Mouse (Mus musculus) adrenal gland, adult (tissue): ENCODE data around the gene Mrpl41.
A peak's percentile ranks its signal among the peaks of the same experiment; 100 is the strongest.

Source experiments
- DNase-seq, 2 experiments: peaks; one replicate each; pipeline ENCODE4 v3.0.0; 2022 to 2023; ENCODE audit warnings: low spot score in 1 of 2; ENCODE audit not compliant: inconsistent age in 2 of 2

Gene Mrpl41

DNA sequence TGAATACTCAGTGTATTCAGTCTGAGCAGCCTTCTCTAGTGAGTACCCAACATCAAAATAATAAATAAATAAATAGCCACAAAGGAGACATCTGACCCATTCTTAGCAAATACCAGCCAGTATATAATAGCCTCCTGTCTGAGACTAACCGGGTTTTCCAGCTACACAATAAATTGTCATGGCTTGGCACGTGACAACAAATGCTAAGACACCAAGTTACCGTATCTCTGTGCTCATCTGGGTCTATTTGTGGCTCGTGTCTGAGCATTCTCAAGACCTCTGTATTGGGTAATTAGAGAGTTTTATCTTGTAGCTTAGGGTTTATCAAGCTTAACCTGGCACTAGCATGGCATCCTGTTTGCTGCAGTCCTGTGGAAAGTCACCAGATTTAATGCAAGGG, 32.8 kb downstream of the Mrpl41 start:
- DNase-seq: no peak

DNA sequence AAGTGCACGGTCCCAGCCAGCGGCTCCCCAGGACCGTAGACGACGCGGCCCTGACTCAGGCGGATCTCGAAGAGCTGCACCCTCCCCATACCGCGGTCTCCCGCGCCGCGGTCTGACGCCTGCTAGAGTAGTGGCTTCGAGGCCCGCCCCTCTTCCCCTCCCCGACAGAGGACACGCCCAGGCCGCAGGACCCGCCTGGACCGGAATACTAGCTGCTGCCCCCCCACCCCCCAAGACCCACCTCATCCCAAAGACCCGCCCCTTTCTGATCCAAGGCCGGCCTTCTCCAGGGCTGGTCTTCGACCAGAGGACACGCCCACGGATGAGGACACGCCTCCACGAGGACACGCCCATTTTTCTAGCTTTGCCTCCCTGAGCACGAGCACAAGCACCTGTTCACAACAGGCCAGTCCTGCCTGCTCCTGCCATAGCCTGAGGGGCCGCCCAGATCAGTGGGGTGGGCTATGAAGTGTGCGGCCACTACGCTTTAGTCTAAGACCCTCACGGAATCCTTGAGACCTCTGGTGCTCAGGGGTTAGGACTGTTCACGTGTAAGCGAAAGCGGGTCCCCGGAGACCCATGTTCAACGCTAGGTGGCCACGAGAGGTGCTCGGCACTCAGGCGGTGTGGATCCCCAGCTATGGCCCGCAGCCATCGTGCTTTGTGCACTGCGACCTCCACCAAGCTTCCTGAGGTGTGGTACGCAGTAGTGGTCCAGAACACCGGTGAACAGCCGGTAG, 39.7 kb downstream of the Mrpl41 start, which contains the start of gene Arrdc1:
Gene Arrdc1 (minus strand): TSS at position 196 of the 740 bp plus-strand sequence.
- peak; percentile 96 to 98 for DNase-seq

DNA sequence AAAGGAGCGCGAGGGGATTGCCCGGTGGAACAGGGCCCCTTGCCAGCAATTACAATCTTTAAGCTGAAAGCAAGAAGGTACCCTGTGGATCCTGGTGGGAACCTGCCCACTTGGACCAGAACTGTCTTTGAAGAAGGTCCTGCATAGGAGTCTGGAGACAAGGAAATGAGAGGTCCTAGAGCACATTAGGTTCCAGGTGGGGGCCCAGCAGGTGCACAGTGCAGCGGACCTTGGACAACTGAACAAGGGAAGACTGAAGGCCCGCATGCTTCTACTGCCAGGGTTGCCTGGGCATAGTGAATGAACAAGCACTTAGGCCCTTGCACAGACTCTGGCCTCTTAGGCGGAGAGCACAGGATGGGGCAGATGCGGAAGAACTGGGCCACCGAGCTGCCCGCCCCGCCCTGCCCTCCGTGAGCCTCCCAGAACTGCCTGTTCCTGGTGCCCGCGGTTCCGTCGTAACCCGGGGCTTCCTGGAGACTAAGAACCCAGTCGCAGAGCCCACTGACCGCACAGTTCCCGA, 40.4 kb downstream of the Mrpl41 start:
- DNase-seq: no peak

DNA sequence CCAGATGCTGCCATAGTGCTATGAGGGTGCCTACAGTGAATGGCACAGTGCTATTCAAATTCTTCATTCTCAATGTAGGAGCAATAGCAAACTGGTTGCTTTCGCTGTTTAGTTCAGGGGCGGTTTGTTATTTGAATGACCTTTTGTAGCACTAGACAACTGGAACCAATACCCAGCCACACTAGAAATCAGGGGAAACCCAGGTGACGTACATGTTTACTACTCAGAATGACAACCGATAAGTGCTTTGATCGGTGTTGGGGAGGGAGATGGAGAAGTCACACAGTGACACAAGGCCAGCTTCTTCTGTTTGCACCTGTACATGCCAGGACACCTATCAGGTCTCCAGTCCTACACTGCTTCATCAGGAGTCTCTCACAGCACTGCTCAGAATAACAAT, 45.3 kb downstream of the Mrpl41 start:
- DNase-seq: no peak

DNA sequence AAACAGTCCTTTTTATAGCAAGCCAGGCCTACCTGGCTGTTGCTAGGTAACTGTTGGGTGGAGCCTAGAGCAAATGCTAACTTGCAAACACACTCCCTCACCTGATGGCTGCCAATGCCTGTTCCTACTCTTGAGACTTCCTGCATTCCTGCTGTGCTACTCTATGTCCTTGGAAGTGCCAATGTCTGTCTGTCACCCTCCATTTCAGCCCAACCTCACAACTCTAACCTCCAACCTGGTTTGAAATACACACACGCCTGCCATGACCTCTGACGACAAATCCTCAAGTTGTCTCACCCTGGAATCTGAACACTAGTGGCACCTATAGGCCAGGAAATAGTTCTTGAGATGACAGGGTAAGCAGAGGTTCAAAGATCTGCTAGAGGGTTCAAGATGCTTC, 45.8 kb downstream of the Mrpl41 start:
- DNase-seq: no peak

DNA sequence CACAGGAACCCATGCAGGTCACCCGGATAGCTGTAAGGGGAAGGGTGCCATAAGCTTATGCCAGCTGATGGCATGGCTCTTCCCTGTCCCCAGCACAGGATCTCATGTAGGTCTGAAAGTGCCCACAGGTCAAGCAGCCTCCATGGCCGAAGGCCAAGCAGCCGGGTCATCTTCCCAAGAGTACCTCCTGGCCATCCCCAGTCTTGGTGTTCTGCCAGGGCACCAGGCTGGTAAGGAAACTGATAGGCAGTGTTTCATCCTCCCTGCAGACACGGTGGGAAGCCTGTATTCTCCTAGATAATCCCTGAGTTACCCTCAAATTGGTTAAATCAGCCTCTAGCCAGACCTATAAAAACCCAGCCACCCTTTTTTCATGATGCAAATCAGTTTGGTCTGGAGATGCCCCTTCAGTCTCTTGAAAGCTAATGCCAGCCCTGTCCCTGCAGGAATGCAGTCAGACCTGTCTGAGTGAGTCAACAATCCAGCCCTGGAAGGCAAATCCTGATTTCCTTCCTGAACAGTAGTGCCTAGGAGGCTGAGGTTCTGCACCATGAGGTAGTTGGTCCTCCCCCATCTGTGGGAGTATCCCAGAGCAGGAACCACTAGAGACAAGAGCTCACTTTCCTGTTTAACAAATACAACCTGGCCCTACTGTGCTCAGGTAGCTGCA, 47.0 kb downstream of the Mrpl41 start:
- DNase-seq: peak in 1 of 2 experiments; percentile 45

DNA sequence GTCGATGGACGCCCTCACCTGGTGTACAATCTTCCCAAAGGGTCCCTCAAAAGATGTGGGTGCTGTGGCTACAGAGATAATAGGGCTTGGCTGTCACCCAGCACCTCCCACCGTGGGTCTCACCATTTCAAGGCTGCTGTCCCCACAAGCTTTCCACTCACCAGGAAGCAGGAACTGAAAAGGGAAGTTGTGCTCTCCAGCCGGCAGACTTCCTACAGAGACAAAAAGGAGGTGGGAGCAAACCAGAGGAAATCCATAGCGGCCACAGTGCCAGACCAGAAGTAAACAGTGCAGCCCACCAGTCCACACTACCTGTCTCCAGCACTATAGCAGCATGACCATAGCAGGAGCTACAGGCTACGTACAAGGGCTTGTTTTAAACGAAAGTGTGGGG, 47.9 kb downstream of the Mrpl41 start:
- no peak for DNase-seq

DNA sequence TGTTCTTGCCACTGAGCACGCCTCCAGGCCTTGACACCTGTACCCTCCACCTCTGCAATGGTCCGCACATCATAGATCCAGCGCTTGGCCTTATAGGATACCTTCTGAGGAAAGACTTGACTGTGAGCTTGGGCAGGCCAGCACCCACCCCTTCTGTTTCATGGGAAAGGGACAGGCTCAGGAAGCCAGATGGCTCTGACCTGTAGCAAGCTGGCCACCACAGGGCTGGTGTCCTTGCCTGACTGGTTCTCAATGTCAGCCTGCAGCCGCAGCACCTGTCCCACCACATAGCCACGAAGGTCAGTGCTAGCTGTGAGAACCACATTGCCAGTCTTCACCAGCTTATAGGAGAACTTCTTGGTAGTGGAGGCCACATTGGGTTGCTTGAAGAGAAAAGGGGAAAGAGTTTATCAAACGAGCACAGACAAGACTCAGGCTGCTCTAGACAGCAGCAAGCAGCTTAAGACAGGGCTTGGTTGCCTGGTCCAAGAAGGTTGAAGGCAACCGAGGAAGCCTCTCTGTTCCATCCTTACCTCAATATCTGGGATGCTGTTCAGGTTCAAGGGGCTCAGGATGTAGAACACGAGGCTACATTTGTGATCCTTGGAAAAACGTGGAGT, 48.4 kb downstream of the Mrpl41 start:
- no peak for DNase-seq

DNA sequence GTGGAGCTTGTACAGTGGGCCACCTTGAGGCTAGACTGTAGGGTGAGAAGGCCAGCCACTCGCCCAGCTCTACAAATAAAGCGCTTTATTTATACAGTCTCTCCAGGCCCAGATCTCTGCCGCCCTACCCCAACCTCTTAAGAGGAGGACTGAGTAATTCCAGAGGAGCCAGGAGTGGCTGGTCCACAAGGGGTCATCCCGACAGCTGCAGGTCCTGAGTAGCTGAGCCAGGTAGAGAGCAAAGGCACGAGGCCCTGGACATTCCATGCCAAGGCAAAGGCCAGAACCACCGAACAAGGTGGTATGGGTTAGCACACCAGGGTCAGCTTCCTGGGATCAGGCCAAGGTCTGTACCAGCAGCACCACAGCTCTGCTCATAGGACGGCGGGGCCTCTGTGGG, 49.6 kb downstream of the Mrpl41 start:
- DNase-seq: no peak
